Mouse (Mus musculus) left cerebral cortex, adult 2 months (tissue): ENCODE measurements around the gene Chd1l. TPM values are rescaled to one million over a fixed set of nuclear protein-coding genes. Genes with fewer than 3 reads are reported as not detected.

Experiments used
- DNase-seq, 2 experiments: peaks; one replicate each; pipeline ENCODE4 v3.0.0; 2021 to 2022; ENCODE audit warnings: low spot score in 2 of 2, mixed read lengths in 1 of 2; ENCODE audit errors: extremely low spot score in 1 of 2
- H3K27ac ChIP-seq: fragments of 200-600 bp; 2 replicates; pipeline ENCODE4 v1.8.1; 2022
- H3K4me3 ChIP-seq: fragments of 200-600 bp; 2 replicates; pipeline ENCODE4 v1.8.1; 2022
- CTCF ChIP-seq: fragments of 200-600 bp; IDR thresholded peaks from 2 replicates; pipeline ENCODE4 v1.8.1; 2022; ENCODE audit warnings: antibody characterized with exemption, mild to moderate bottlenecking, moderate library complexity
- intact Hi-C: fragments of 180-260 bp; cut with DNase I; formaldehyde crosslinking; loops from one replicate; pipeline ENCODE4 v1.15.1; 2025
- total RNA-seq, 2 experiments: library from RNA; stranded (reverse); gene quantifications; 2 replicates each; pipeline ENCODE4 v1.2.3; 2021

The Chd1l gene
- total RNA-seq, 2 experiments from 2014 or later: 9.6 to 10.6 TPM

DNA sequence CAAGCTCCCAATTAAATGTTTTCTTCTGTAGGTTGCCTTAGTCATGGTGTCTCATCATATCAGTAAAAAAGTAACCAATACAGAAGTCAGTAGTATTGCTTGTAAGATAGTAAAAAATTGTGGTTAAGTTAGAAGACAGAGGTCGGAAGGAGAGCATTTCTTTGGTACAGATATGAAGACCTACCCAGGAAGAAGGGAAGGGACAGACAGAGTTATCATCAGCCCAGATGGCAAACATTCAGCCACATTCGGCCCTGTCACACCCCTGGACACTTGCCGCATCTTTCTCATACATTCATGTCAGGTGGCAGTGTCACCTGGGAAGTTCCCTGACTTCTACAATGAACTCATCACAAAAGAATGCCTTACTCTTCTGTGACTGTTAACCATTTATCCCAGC lies 97.7 kb downstream of the Chd1l start:
- no peak for TF ChIP-seq CTCF
- no peak overlapping the region for H3K27ac ChIP-seq
- no peak for DNase-seq
- H3K4me3 ChIP-seq: no peak overlapping the region
- intact Hi-C loops: no loop called here

Other genes with a start within 250 kb of the Chd1l start
- not detected for gene Olfr1402, start 188.2 kb downstream of the Chd1l start, total RNA-seq
- gene Fmo5, start 18.6 kb upstream of the Chd1l start, total RNA-seq: 1 to 10 TPM; 3.8 to 4.3 TPM
- 10 to 100 TPM; 30.0 to 32.8 TPM for gene Prkab2, start 48.0 kb upstream of the Chd1l start, total RNA-seq
- not detected for gene Gm17651, start 64.5 kb upstream of the Chd1l start, total RNA-seq